Mouse (Mus musculus): ENCODE measurements at regions not wholly inside any gene's neighbourhood (a gene's known extent, or its start where the extent isn't known, plus 50 kb on each side); places are given as distances from the start of the nearest gene placed in this dataset.

DNA sequence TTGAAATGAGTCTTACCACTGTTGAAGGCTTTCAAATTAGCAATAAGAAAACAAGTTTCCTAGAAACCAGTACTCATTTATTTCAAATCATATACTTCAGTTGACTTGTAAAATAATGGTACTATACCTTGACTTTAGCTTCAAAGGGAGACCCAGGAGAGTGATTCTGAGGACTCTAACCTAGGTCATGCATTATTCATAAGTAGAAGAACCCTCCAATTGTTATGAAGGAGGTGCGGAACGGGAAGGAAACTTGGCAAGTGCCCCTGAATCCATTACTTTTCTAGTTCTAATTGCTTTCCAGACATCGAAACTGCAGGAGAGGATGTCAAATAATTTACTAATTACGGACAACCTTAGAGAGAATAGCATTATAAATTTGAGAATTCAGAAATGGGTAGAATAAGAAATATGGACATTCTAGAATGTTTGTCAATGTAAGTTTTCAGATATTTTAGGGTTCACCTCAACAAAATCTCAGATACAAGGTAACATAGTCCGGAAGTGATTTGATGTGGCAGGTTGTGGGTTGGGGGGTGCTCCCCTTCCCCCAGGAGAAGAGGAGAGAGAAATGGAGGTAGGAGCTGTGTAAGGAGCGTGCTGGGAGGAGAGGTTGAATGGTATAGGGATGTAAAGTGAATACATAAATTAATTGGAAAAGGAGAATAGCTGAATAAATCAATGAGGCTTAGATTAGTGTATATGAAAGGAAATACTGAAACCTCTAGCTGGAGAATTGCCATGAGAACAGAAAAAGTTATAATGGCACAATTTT is 692.9 kb downstream of the Brinp3 start:
- TF ChIP-seq CTCF (IDR thresholded peaks at IDR 0.05) (no peak), EP300 (IDR thresholded peaks at IDR 0.05) (no peak)
